In genomic region chr8:8994596-8995189, GRCm38 (mm10) we compare ENCODE assay signal across 9 mouse cellular contexts.
DNase-seq lines count a peak whose midpoint lies in the region; ATAC-seq lines count a peak whose summit lies in the region.
"Had no signal": no experiment of that assay in that cellular context is flagged by ENCODE, and none has a peak within 500 bp of the region (broad histone marks: within the 10 kb centered on the region; RNA-seq: fewer than 3 reads in every experiment).

No protein-coding gene starts in this region.

- peak overlapping the region; percentile 34 for H3K4me3 ChIP-seq in forebrain, embryonic 13.5 days
- peak overlapping the region; percentile 30 for H3K4me3 ChIP-seq in lung, embryonic 15.5 days
- H3K4me3 ChIP-seq: erythroblast, embryonic 14.5 days had no signal

- peak overlapping the region; percentile 65 for H3K27ac ChIP-seq in forebrain, embryonic 13.5 days
- peak overlapping the region; percentile 81 for H3K27ac ChIP-seq in lung, embryonic 15.5 days

- H3K4me1 ChIP-seq in forebrain, embryonic 13.5 days = peaks cover 29% of the 10 kb centered on the region
- peaks cover 50% of the 10 kb centered on the region for H3K4me1 ChIP-seq in lung, embryonic 15.5 days

- peaks cover 5% of the 10 kb centered on the region; the same call in 1 of the 2 replicates for H3K27me3 ChIP-seq in forebrain, embryonic 13.5 days
- H3K27me3 ChIP-seq in lung, embryonic 15.5 days = no peaks in the 10 kb centered on the region

- peak overlapping the region; percentile 66 for H3K9ac ChIP-seq in forebrain, embryonic 13.5 days
- peak overlapping the region; percentile 25; the same call in 1 of the 2 replicates for H3K9ac ChIP-seq in lung, embryonic 15.5 days

- H3K36me3 ChIP-seq in forebrain, embryonic 13.5 days (ENCODE audit: poor library complexity, severe bottlenecking) = no peaks in the 10 kb centered on the region
- H3K36me3 ChIP-seq in lung, embryonic 15.5 days = no peaks in the 10 kb centered on the region

- WGBS in forebrain, embryonic 13.5 days = under 1% methylated on average over 16 of the region's 17 CpGs
- 5% methylated on average over 17 of the region's 17 CpGs for WGBS in lung, embryonic 15.5 days

- DNase-seq in layer of hippocampus, postnatal 14 days (ENCODE audit: low spot score in 2 of 2) = peak; percentile 17 to 25
- no peak for DNase-seq in layer of hippocampus, adult 9-10 months (ENCODE audit: low spot score)
- peak; percentile 68 to 71 for DNase-seq in heart, postnatal 10 days
- peak; percentile 85 for DNase-seq in kidney, postnatal 14 days
- DNase-seq in ovary, postnatal 14 days (ENCODE audit: low spot score) = peak; percentile 21
- no peak for DNase-seq in thymus, postnatal 10 days (ENCODE audit: low spot score in 2 of 2)

- peak overlapping the region; percentile 67 for H3K4me2 ChIP-seq in forebrain, embryonic 13.5 days
- peak overlapping the region; percentile 56 for H3K4me2 ChIP-seq in lung, embryonic 15.5 days

- intact Hi-C loops in heart, postnatal 10 days (cut with DNase I) = loop anchor here (2.0 to 5.0 kb wide), 5 partner anchors 72 to 262 kb away; no protein-coding TSS in a partner anchor

- ATAC-seq in forebrain, embryonic 13.5 days = peak; percentile 69
- ATAC-seq in lung, embryonic 15.5 days (ENCODE audit: borderline replicate concordance, extremely low read depth, low FRiP score, low TSS enrichment) = peak; percentile 91

- no peaks in the 10 kb centered on the region for H3K9me3 ChIP-seq in forebrain, embryonic 13.5 days (replicated peaks)
- no peaks in the 10 kb centered on the region for H3K9me3 ChIP-seq in lung, embryonic 15.5 days

Comparison
In these comparisons a context has a peak if more than half of its experiments do, and no peak if none do; other contexts are left out.
1. DNase-seq: peak in layer of hippocampus, postnatal 14 days (2 of 2), heart, postnatal 10 days (2 of 2), kidney, postnatal 14 days (single experiment) and ovary, postnatal 14 days (single experiment); none in layer of hippocampus, adult 9-10 months (single experiment) and thymus, postnatal 10 days (0 of 2).